Mouse (Mus musculus): ENCODE measurements at regions not wholly inside any gene's neighbourhood (a gene's known extent, or its start where the extent isn't known, plus 50 kb on each side); places are given as distances from the start of the nearest gene placed in this dataset.
"Not testable (repeated sequence)": the region's sequence is repeated elsewhere in the genome, so short reads cannot be mapped to it uniquely, and the experiment has no call there.

- DNase-seq (ENCODE audit: low spot score) = peak; percentile 19
These were observed 240.6 kb downstream of the Ano6 start for GRCm38 (mm10) chr15:96031085-96031780.

- DNase-seq (ENCODE audit: low spot score) = no peak
These were observed 244.6 kb downstream of the Ano6 start for GRCm38 (mm10) chr15:96035273-96035672.

GRCm38 (mm10) chr15:96045561-96045960 lies 241.8 kb upstream of the Arid2 start:
- DNase-seq (ENCODE audit: low spot score) = no peak

GRCm38 (mm10) chr15:96046651-96047050 lies 240.7 kb upstream of the Arid2 start:
- no peak for DNase-seq (ENCODE audit: low spot score)

GRCm38 (mm10) chr15:96050416-96050815 lies 236.9 kb upstream of the Arid2 start:
- DNase-seq (ENCODE audit: low spot score) = no peak

GRCm38 (mm10) chr15:96052586-96052985 lies 234.7 kb upstream of the Arid2 start:
- DNase-seq (ENCODE audit: low spot score) = no peak

GRCm38 (mm10) chr15:96055361-96055760 lies 232.0 kb upstream of the Arid2 start:
- DNase-seq (ENCODE audit: low spot score) = no peak

- no peak for DNase-seq (ENCODE audit: low spot score)
These were observed 231.4 kb upstream of the Arid2 start for GRCm38 (mm10) chr15:96055796-96056473.

- DNase-seq (ENCODE audit: low spot score) = peak; percentile 29
These were observed 227.7 kb upstream of the Arid2 start for GRCm38 (mm10) chr15:96059623-96060022.

- no peak for DNase-seq (ENCODE audit: low spot score)
These were observed 222.7 kb upstream of the Arid2 start for GRCm38 (mm10) chr15:96064499-96065217.

GRCm38 (mm10) chr15:96075615-96076014 lies 211.7 kb upstream of the Arid2 start:
- no peak for DNase-seq (ENCODE audit: low spot score)

GRCm38 (mm10) chr15:96077756-96078155 lies 209.6 kb upstream of the Arid2 start:
- no peak for DNase-seq (ENCODE audit: low spot score)

- DNase-seq (ENCODE audit: low spot score) = no peak
These were observed 208.7 kb upstream of the Arid2 start for GRCm38 (mm10) chr15:96078580-96078979.

- DNase-seq (ENCODE audit: low spot score) = no peak
These were observed 197.6 kb upstream of the Arid2 start for GRCm38 (mm10) chr15:96089676-96090075.

GRCm38 (mm10) chr15:96096438-96096837 lies 190.9 kb upstream of the Arid2 start:
- no peak for DNase-seq (ENCODE audit: low spot score)

- peak; percentile 14 for DNase-seq (ENCODE audit: low spot score)
These were observed 188.5 kb upstream of the Arid2 start for GRCm38 (mm10) chr15:96098821-96099220.

GRCm38 (mm10) chr15:96099844-96100640 lies 187.3 kb upstream of the Arid2 start:
- not testable (repeated sequence) for DNase-seq (ENCODE audit: low spot score)

- peak; percentile 55 for DNase-seq (ENCODE audit: low spot score)
These were observed 183.6 kb upstream of the Arid2 start for GRCm38 (mm10) chr15:96103737-96104136.

- no peak for DNase-seq (ENCODE audit: low spot score)
These were observed 179.8 kb upstream of the Arid2 start for GRCm38 (mm10) chr15:96107503-96107902.

GRCm38 (mm10) chr15:96113091-96113490 lies 174.2 kb upstream of the Arid2 start:
- no peak for DNase-seq (ENCODE audit: low spot score)

GRCm38 (mm10) chr15:96114616-96115015 lies 172.7 kb upstream of the Arid2 start:
- no peak for DNase-seq (ENCODE audit: low spot score)

- DNase-seq (ENCODE audit: low spot score) = no peak
These were observed 172.1 kb upstream of the Arid2 start for GRCm38 (mm10) chr15:96115196-96115595.
